Mouse (Mus musculus) liver, adult 2 months (tissue): ENCODE measurements around the gene Actl6a.

Source experiments
- CTCF ChIP-seq: fragments of 200-500 bp; IDR thresholded peaks from 2 replicates; pipeline ENCODE4 v1.5.1; 2011; ENCODE audit warnings: low read depth, low read length, control low read depth
- POLR2A ChIP-seq: fragments of 200-500 bp; IDR thresholded peaks from 2 replicates; pipeline ENCODE4 v1.6.1; 2011; ENCODE audit warnings: low read length, control low read depth; ENCODE audit not compliant: insufficient read depth; ENCODE audit errors: extremely low read depth

DNA sequence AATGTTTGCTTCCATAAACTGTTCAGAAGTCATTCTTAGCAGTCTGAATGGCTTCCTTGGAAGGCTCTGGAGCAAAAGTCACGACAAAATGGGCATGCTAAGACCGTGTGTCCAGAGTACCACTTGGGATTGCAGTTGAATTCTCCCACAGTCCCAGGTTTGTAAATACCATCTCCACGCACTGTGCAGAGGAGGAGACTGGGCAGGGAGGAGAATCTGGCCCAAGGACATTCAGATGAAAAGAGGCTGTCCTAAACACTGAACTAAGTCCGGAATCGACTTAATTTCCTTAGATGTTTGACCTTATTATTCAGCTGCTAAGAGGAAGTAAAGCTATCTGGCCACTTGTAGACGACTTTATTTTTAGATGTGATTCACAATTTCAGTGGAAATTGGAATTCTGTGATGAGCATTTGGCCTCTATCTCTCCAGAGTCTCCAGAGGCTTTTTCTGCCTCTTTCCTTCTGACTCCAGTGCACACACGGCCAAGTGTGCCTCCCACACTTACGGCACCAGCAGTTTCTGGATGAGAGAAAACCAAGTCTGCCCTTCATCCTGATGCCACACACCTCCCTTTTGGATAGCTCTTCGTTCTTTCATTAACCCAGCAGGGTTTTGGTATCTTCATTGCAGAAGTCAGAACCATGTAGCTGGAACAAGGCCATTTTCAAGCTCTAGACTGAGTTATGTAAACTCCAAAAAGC lies 37.7 kb upstream of the Actl6a start:
- TF ChIP-seq CTCF: no peak
- TF ChIP-seq POLR2A: no peak
